In genomic region chr4:63281694-63282093, GRCm38 (mm10) we compare ENCODE assay signal across 11 mouse cellular contexts.
DNase-seq lines count a peak whose midpoint lies in the region; ATAC-seq and TF ChIP-seq lines count a peak whose summit lies in the region.
"Had no signal": no experiment of that assay in that cellular context is flagged by ENCODE, and none has a peak within 500 bp of the region (broad histone marks: within the 10 kb centered on the region; RNA-seq: fewer than 3 reads in every experiment).

No protein-coding gene starts in this region.

- no peak overlapping the region for H3K4me3 ChIP-seq in midbrain, postnatal 0 days (ENCODE audit: low read depth, low read length)
- H3K4me3 ChIP-seq in midbrain, embryonic 10.5 days: no peak overlapping the region
- H3K4me3 ChIP-seq in embryonic facial prominence, embryonic 15.5 days (replicated peaks): no peak overlapping the region
- H3K4me3 ChIP-seq in liver, postnatal 0 days (ENCODE audit: low read depth, low read length): no peak overlapping the region

- H3K36me3 ChIP-seq in midbrain, postnatal 0 days (ENCODE audit: insufficient read depth, low read length): no peaks in the 10 kb centered on the region
- peaks cover 2% of the 10 kb centered on the region; the same call in 1 of the 2 replicates for H3K36me3 ChIP-seq in midbrain, embryonic 10.5 days
- H3K36me3 ChIP-seq in embryonic facial prominence, embryonic 15.5 days: peaks cover 58% of the 10 kb centered on the region
- peaks cover 2% of the 10 kb centered on the region for H3K36me3 ChIP-seq in liver, postnatal 0 days (replicated peaks; ENCODE audit: insufficient read depth, low read length)

- no peak for ATAC-seq in midbrain, postnatal 0 days (ENCODE audit: low FRiP score)
- 0 out of 2 replicates have a peak, but pooled peaks have one; percentile 25 for ATAC-seq in embryonic facial prominence, embryonic 15.5 days (ENCODE audit: insufficient number of reproducible peaks, low FRiP score, low TSS enrichment, low read depth)
- no peak for ATAC-seq in liver, postnatal 0 days
- ATAC-seq: forebrain, embryonic 16.5 days; intestine, postnatal 0 days had no signal

- H3K27ac ChIP-seq in midbrain, postnatal 0 days (ENCODE audit: low read depth, low read length): no peak overlapping the region
- no peak overlapping the region for H3K27ac ChIP-seq in midbrain, embryonic 10.5 days (replicated peaks)
- peak overlapping the region; percentile 44; the same call in 1 of the 2 replicates for H3K27ac ChIP-seq in embryonic facial prominence, embryonic 15.5 days (replicated peaks)
- H3K27ac ChIP-seq in liver, postnatal 0 days (ENCODE audit: low read depth): no peak overlapping the region

- no peaks in the 10 kb centered on the region for H3K4me1 ChIP-seq in midbrain, postnatal 0 days (ENCODE audit: insufficient read depth, low read length)
- H3K4me1 ChIP-seq in midbrain, embryonic 10.5 days: no peaks in the 10 kb centered on the region
- peaks cover 20% of the 10 kb centered on the region for H3K4me1 ChIP-seq in embryonic facial prominence, embryonic 15.5 days
- no peaks in the 10 kb centered on the region for H3K4me1 ChIP-seq in liver, postnatal 0 days (ENCODE audit: insufficient read depth)

- 77% methylated on average over 6 of the region's 6 CpGs for WGBS in midbrain, postnatal 0 days
- WGBS in midbrain, embryonic 10.5 days: 85% methylated on average over 6 of the region's 6 CpGs
- WGBS in embryonic facial prominence, embryonic 15.5 days: 53% methylated on average over 6 of the region's 6 CpGs
- WGBS in liver, postnatal 0 days (ENCODE audit: insufficient replicate concordance): 69% methylated on average over 6 of the region's 6 CpGs

- H3K27me3 ChIP-seq in midbrain, postnatal 0 days (ENCODE audit: insufficient read depth, low read length): no peaks in the 10 kb centered on the region
- no peaks in the 10 kb centered on the region for H3K27me3 ChIP-seq in midbrain, embryonic 10.5 days (ENCODE audit: low read depth, poor library complexity, severe bottlenecking)
- no peaks in the 10 kb centered on the region for H3K27me3 ChIP-seq in embryonic facial prominence, embryonic 15.5 days
- no peaks in the 10 kb centered on the region for H3K27me3 ChIP-seq in liver, postnatal 0 days (ENCODE audit: insufficient read depth, low read length)

- DNase-seq in gastrocnemius, postnatal 10 days: peak; percentile 32
- no peak for DNase-seq in gastrocnemius, adult 18-20 months (ENCODE audit: low spot score)
- peak; percentile 27 for DNase-seq in midbrain, postnatal 0 days (ENCODE audit: low spot score)
- no peak for DNase-seq in midbrain, embryonic 10.5 days (ENCODE audit: low spot score)
- peak; percentile 12 for DNase-seq in thymus, postnatal 0 days (ENCODE audit: low spot score)
- no peak for DNase-seq in liver, postnatal 0 days
- DNase-seq in adrenal gland, adult (ENCODE audit: inconsistent age in 2 of 2, low spot score in 1 of 2): no peak
- DNase-seq: right cerebral cortex, postnatal 4 days had no signal

- no peaks in the 10 kb centered on the region for H3K9me3 ChIP-seq in midbrain, postnatal 0 days (ENCODE audit: low read length)
- no peaks in the 10 kb centered on the region for H3K9me3 ChIP-seq in midbrain, embryonic 10.5 days (replicated peaks)
- no peaks in the 10 kb centered on the region for H3K9me3 ChIP-seq in embryonic facial prominence, embryonic 15.5 days (replicated peaks)
- H3K9me3 ChIP-seq in liver, postnatal 0 days (ENCODE audit: low read length): no peaks in the 10 kb centered on the region

- TF ChIP-seq EP300 in liver, postnatal 0 days (IDR thresholded peaks at IDR 0.05; ENCODE audit: low read depth): no peak

- no peak for TF ChIP-seq CTCF in midbrain, postnatal 0 days (IDR thresholded peaks at IDR 0.05)
- no peak for TF ChIP-seq CTCF in liver, postnatal 0 days (IDR thresholded peaks at IDR 0.05; ENCODE audit: low read depth)

- no peak overlapping the region for H3K9ac ChIP-seq in midbrain, postnatal 0 days (replicated peaks; ENCODE audit: low read length, poor library complexity, severe bottlenecking)
- no peak overlapping the region for H3K9ac ChIP-seq in embryonic facial prominence, embryonic 15.5 days
- H3K9ac ChIP-seq in liver, postnatal 0 days (replicated peaks): no peak overlapping the region

- H3K4me2 ChIP-seq in midbrain, postnatal 0 days (ENCODE audit: low read depth, low read length, poor library complexity, severe bottlenecking): no peak overlapping the region
- H3K4me2 ChIP-seq in embryonic facial prominence, embryonic 15.5 days (replicated peaks): no peak overlapping the region
- no peak overlapping the region for H3K4me2 ChIP-seq in liver, postnatal 0 days (ENCODE audit: low read depth, low read length)

Comparison
In these comparisons a context has a peak if more than half of its experiments do, and no peak if none do; other contexts are left out.
1. DNase-seq: peak in gastrocnemius, postnatal 10 days (single experiment), midbrain, postnatal 0 days (single experiment) and thymus, postnatal 0 days (single experiment); none in gastrocnemius, adult 18-20 months (single experiment), midbrain, embryonic 10.5 days (single experiment), liver, postnatal 0 days (single experiment) and adrenal gland, adult (0 of 2).